Mouse (Mus musculus): Measurements from ENCODE around the gene Frmd4a.

GRCm38 (mm10) chr2:4253348-4253747 is 235.8 kb downstream of the Frmd4a start:
- TF ChIP-seq CTCF (IDR thresholded peaks at IDR 0.05; ENCODE audit: extremely low read depth, insufficient read length, insufficient replicate concordance, low read depth, low read length) (peak; percentile 38; the same call in 1 of the 2 replicates), POLR2A (IDR thresholded peaks at IDR 0.05; ENCODE audit: low read depth, low read length) (no peak)
